Mouse (Mus musculus): ENCODE results near the gene Cyp3a25. TPM values are rescaled to one million over a fixed set of nuclear protein-coding genes. Genes with fewer than 3 reads are reported as not detected.

The Cyp3a25 gene
- 8.2 and 12.2 TPM in 2 replicates for polyA plus RNA-seq (2015; fragmentation: Nextera tagmentation; extraction: Ambion mirVana)

DNA sequence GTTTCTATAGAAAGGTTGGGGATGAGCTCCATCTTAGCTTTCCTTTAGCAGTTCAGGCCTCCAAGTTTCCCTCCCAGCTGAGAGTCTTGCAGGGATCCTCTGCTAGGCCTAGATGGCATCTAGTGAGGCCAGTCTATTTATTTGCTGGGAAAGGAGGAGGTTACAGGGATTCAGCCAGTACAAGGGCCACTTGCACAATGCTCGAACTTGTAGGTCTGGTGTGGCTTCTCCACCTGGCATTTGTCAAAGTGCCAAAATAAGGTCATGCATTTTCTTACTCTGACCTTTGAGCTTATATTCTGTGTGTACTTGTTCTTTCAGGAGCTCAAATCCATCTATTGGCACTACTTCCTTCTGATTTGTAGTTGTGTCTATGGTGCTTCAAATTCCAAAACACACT lies at the start of gene Cyp3a25:
Cyp3a25 (minus strand) TSS at position 110 of the 400 bp plus-strand sequence.

Other genes with a start within 250 kb of the Cyp3a25 start
- gene Cyp3a44, start 203.7 kb downstream of the Cyp3a25 start, polyA plus RNA-seq (2015; fragmentation: Nextera tagmentation; extraction: Ambion mirVana): 2.4 and 2.8 TPM in 2 replicates
- gene Cyp3a11, start 129.7 kb downstream of the Cyp3a25 start, polyA plus RNA-seq (2015; fragmentation: Nextera tagmentation; extraction: Ambion mirVana): 14.8 and 19.5 TPM in 2 replicates
- 0.51 and 0.79 TPM in 2 replicates for gene Cyp3a59, start 69.6 kb upstream of the Cyp3a25 start, polyA plus RNA-seq (2015; fragmentation: Nextera tagmentation; extraction: Ambion mirVana)
- gene Gm5565, start 150.9 kb upstream of the Cyp3a25 start, polyA plus RNA-seq (2015; fragmentation: Nextera tagmentation; extraction: Ambion mirVana): not detected in 2 replicates
- not detected in 2 replicates for gene Gm6309, start 161.1 kb upstream of the Cyp3a25 start, polyA plus RNA-seq (2015; fragmentation: Nextera tagmentation; extraction: Ambion mirVana)
- gene 1700001J03Rik, start 175.7 kb upstream of the Cyp3a25 start, polyA plus RNA-seq (2015; fragmentation: Nextera tagmentation; extraction: Ambion mirVana): not detected in 2 replicates
- 28.7 and 47.3 TPM in 2 replicates for gene Rnf6, start 211.9 kb upstream of the Cyp3a25 start, polyA plus RNA-seq (2015; fragmentation: Nextera tagmentation; extraction: Ambion mirVana)
- 13.2 and 26.5 TPM in 2 replicates for gene Cdk8, start 221.6 kb upstream of the Cyp3a25 start, polyA plus RNA-seq (2015; fragmentation: Nextera tagmentation; extraction: Ambion mirVana)

Measured in adrenal gland, postnatal 0 days (tissue).